Mouse (Mus musculus): Measurements from ENCODE around the gene G430095P16Rik.

DNA sequence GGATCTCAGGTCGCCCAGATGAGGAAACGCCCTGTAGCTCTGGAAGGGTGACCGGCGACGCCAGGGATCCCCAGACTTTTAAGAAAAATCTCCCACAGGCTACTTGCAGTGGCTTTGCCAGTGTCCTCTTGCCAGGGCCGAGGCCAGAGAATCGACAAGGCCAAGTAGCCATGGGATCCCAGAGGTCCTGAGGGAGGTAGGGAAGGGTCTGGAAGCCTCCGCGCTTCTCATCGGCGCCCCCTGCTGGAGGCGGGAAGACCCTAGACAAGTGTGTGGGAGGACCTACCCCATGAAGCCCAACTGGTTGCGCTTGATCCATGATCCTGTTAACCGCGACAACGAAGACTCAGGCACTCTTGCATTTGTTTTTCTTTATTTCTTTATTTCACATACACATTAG lies 18.5 kb upstream of the G430095P16Rik start:
- peak; percentile 88 for TF ChIP-seq CTCF (IDR thresholded peaks at IDR 0.05; ENCODE audit: low read depth, low read length)
- TF ChIP-seq POLR2A (IDR thresholded peaks at IDR 0.05; ENCODE audit: borderline replicate concordance, low read depth, low read length) = 0 out of 2 replicates have a peak, but pooled peaks have one; percentile 41

Data from bone marrow macrophage, adult 2 months (primary cell).